Mouse (Mus musculus): ENCODE results near the gene S1pr4. TPM values are rescaled to one million over a fixed set of nuclear protein-coding genes. Genes with fewer than 3 reads are reported as not detected.

S1pr4 gene
- polyA plus RNA-seq, 1 experiment: 84.3 TPM

- no peak for TF ChIP-seq CTCF (IDR thresholded peaks at IDR 0.05; ENCODE audit: borderline replicate concordance, control insufficient read depth, extremely low read depth, insufficient read depth, low read length, poor library complexity)
- no peak for TF ChIP-seq POLR2A (IDR thresholded peaks at IDR 0.05; ENCODE audit: control insufficient read depth, extremely low read depth, insufficient read depth, low read length, poor library complexity)
- 82% methylated on average over 1 of the region's 1 CpGs for WGBS
- no peak overlapping the region for H3K27ac ChIP-seq (ENCODE audit: control insufficient read depth, insufficient read depth, low read length)
- peaks cover 33% of the 10 kb centered on the region for H3K4me1 ChIP-seq (replicated peaks; ENCODE audit: control insufficient read depth, insufficient read depth, low read length)
- H3K4me3 ChIP-seq (ENCODE audit: control insufficient read depth, insufficient read depth, low read length): peak overlapping the region; percentile 84; the same call in 1 of the 2 replicates
- DNase-seq: peak; percentile 18
- no peaks in the 10 kb centered on the region for H3K36me3 ChIP-seq (ENCODE audit: control insufficient read depth, insufficient read depth, low read length)
- no peaks in the 10 kb centered on the region for H3K27me3 ChIP-seq (ENCODE audit: control insufficient read depth, insufficient read depth, low read length)
Measured at GRCm38 (mm10) chr10:81543633-81544032, 43.7 kb upstream of the S1pr4 start.

DNA sequence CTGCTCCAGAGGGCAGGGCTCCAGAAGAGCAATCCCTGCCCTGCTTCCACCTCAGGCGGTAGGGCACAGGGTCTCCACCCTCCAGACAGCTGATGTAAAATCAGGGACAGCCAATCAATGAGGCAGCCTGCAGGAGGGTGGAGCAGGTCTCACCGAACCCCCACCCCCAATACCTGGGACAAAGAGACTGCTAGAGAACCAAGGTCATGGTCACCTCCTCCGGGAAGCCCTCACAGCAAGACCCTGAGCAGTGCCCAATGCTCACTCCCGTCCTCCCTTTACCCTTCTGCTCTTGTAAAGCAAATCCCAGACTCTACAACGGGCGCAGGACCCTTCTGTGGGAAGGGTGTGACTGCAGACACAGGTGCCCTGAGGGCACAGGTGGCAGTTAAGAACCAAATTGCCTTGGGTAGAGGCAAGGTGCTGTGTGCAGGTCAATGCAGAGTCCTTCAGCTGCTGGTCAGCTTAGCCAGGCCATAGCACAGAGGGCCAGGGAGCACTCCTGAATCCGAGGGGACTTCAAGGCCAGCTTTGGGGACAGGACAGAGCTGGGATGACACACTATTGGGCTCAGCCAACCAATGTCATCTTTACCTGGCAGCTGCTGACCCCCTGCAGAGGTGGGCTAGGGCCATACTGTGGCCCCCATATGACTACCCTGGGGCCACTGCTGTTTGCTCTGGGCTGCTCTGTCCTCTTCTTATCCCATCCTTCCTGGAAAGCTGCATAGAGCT, 43.0 kb upstream of the S1pr4 start:
- Histone ChIP-seq H3K36me3 (ENCODE audit: control insufficient read depth, insufficient read depth, low read length) (no peaks in the 10 kb centered on the region), H3K4me1 (replicated peaks; ENCODE audit: control insufficient read depth, insufficient read depth, low read length) (peaks cover 39% of the 10 kb centered on the region), H3K4me3 (ENCODE audit: control insufficient read depth, insufficient read depth, low read length) (no peak overlapping the region), H3K27me3 (ENCODE audit: control insufficient read depth, insufficient read depth, low read length) (no peaks in the 10 kb centered on the region), H3K27ac (ENCODE audit: control insufficient read depth, insufficient read depth, low read length) (no peak overlapping the region)
- WGBS: 90% methylated on average over 7 of the region's 7 CpGs
- TF ChIP-seq POLR2A (IDR thresholded peaks at IDR 0.05; ENCODE audit: control insufficient read depth, extremely low read depth, insufficient read depth, low read length, poor library complexity) (no peak), CTCF (IDR thresholded peaks at IDR 0.05; ENCODE audit: borderline replicate concordance, control insufficient read depth, extremely low read depth, insufficient read depth, low read length, poor library complexity) (no peak)
- DNase-seq: no peak

- Histone ChIP-seq H3K27ac (ENCODE audit: control insufficient read depth, insufficient read depth, low read length) (no peak overlapping the region), H3K36me3 (ENCODE audit: control insufficient read depth, insufficient read depth, low read length) (no peaks in the 10 kb centered on the region), H3K4me3 (ENCODE audit: control insufficient read depth, insufficient read depth, low read length) (no peak overlapping the region), H3K27me3 (ENCODE audit: control insufficient read depth, insufficient read depth, low read length) (no peaks in the 10 kb centered on the region), H3K4me1 (replicated peaks; ENCODE audit: control insufficient read depth, insufficient read depth, low read length) (peaks cover 44% of the 10 kb centered on the region)
- DNase-seq: no peak
- 86% methylated on average over 10 of the region's 10 CpGs for WGBS
- no peak for TF ChIP-seq POLR2A (IDR thresholded peaks at IDR 0.05; ENCODE audit: control insufficient read depth, extremely low read depth, insufficient read depth, low read length, poor library complexity)
- no peak for TF ChIP-seq CTCF (IDR thresholded peaks at IDR 0.05; ENCODE audit: borderline replicate concordance, control insufficient read depth, extremely low read depth, insufficient read depth, low read length, poor library complexity)
Measured at GRCm38 (mm10) chr10:81541803-81542202, 41.9 kb upstream of the S1pr4 start.

- no peak for DNase-seq
- Histone ChIP-seq H3K27me3 (ENCODE audit: control insufficient read depth, insufficient read depth, low read length) (no peaks in the 10 kb centered on the region), H3K4me1 (replicated peaks; ENCODE audit: control insufficient read depth, insufficient read depth, low read length) (peaks cover 44% of the 10 kb centered on the region), H3K36me3 (ENCODE audit: control insufficient read depth, insufficient read depth, low read length) (no peaks in the 10 kb centered on the region), H3K27ac (ENCODE audit: control insufficient read depth, insufficient read depth, low read length) (no peak overlapping the region), H3K4me3 (ENCODE audit: control insufficient read depth, insufficient read depth, low read length) (no peak overlapping the region)
- TF ChIP-seq POLR2A (IDR thresholded peaks at IDR 0.05; ENCODE audit: control insufficient read depth, extremely low read depth, insufficient read depth, low read length, poor library complexity): no peak
- no peak for TF ChIP-seq CTCF (IDR thresholded peaks at IDR 0.05; ENCODE audit: borderline replicate concordance, control insufficient read depth, extremely low read depth, insufficient read depth, low read length, poor library complexity)
- 75% methylated on average over 5 of the region's 5 CpGs for WGBS
Measured at GRCm38 (mm10) chr10:81541363-81541762, 41.4 kb upstream of the S1pr4 start.

DNA sequence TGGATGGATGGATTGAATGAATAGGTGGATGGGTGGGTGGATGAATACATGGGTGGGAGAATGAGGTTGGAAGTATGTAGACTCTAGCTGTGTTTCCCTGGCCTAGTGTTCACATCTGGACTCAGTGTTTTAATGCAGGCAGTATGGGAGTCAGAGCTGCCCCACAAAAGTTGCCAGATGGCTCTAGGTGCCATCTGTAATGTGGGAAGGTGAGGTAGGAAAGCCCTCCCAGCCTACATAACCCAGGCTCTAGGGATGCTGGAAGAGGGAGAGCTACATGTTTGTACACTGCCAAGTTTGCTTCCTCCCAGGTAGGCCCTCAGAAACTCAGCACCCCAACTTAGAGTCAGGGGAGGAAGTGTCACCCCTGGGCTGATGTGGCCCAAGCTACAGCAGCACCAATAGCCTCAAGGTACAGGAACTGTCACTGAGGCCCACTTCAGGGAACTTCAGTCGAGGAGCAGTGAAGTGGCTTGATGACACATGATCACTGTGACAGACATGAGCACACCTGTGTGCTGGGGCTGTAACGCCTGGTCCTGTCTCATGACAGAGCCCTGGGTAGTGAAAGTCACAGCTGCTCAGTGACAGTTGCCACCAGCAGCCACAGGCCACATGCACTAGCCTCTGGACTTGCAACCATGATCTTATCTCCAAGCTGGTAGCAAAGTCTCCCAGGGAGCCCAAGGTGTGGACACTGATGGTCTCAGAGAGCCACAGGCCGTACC, 38.6 kb upstream of the S1pr4 start:
- Histone ChIP-seq H3K4me3 (ENCODE audit: control insufficient read depth, insufficient read depth, low read length) (no peak overlapping the region), H3K36me3 (ENCODE audit: control insufficient read depth, insufficient read depth, low read length) (no peaks in the 10 kb centered on the region), H3K4me1 (replicated peaks; ENCODE audit: control insufficient read depth, insufficient read depth, low read length) (peaks cover 34% of the 10 kb centered on the region), H3K27me3 (ENCODE audit: control insufficient read depth, insufficient read depth, low read length) (no peaks in the 10 kb centered on the region), H3K27ac (ENCODE audit: control insufficient read depth, insufficient read depth, low read length) (no peak overlapping the region)
- TF ChIP-seq POLR2A (IDR thresholded peaks at IDR 0.05; ENCODE audit: control insufficient read depth, extremely low read depth, insufficient read depth, low read length, poor library complexity) (no peak), CTCF (IDR thresholded peaks at IDR 0.05; ENCODE audit: borderline replicate concordance, control insufficient read depth, extremely low read depth, insufficient read depth, low read length, poor library complexity) (no peak)
- WGBS: 40% methylated on average over 3 of the region's 3 CpGs
- no peak for DNase-seq

DNA sequence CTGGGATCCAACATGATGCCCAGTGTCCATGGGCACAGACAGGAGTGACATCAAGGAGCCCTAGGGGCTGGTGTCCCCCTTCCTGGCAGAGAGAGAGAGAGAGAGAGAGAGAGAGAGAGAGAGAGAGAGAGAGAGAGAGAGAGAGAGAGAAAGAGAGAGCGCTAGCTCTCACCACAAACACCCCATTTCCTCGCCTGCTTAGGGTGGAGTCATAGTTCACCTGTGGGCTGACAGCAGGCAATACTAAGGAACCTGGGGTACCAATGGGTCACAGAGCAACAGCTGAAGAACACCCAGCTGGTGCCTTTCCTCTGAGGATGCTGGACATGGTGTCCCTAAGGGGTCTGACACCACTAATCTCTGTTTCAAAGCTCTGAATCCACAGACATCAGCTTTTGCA, 37.5 kb upstream of the S1pr4 start:
- H3K4me3 ChIP-seq (ENCODE audit: control insufficient read depth, insufficient read depth, low read length): no peak overlapping the region
- DNase-seq: no peak

More for the DNA sequence above, 37.5 kb upstream of the S1pr4 start:
- Histone ChIP-seq H3K27ac (ENCODE audit: control insufficient read depth, insufficient read depth, low read length) (no peak overlapping the region), H3K4me1 (replicated peaks; ENCODE audit: control insufficient read depth, insufficient read depth, low read length) (peaks cover 23% of the 10 kb centered on the region), H3K27me3 (ENCODE audit: control insufficient read depth, insufficient read depth, low read length) (no peaks in the 10 kb centered on the region), H3K36me3 (ENCODE audit: control insufficient read depth, insufficient read depth, low read length) (no peaks in the 10 kb centered on the region)
- TF ChIP-seq CTCF (IDR thresholded peaks at IDR 0.05; ENCODE audit: borderline replicate concordance, control insufficient read depth, extremely low read depth, insufficient read depth, low read length, poor library complexity) (no peak), POLR2A (IDR thresholded peaks at IDR 0.05; ENCODE audit: control insufficient read depth, extremely low read depth, insufficient read depth, low read length, poor library complexity) (no peak)
- WGBS: 52% methylated on average over 2 of the region's 2 CpGs
